Mouse (Mus musculus): ENCODE results near the gene Crls1. TPM values are rescaled to one million over a fixed set of nuclear protein-coding genes. Genes with fewer than 3 reads are reported as not detected.

The Crls1 gene
- polyA plus RNA-seq, 1 experiment, result 46.4 TPM

DNA sequence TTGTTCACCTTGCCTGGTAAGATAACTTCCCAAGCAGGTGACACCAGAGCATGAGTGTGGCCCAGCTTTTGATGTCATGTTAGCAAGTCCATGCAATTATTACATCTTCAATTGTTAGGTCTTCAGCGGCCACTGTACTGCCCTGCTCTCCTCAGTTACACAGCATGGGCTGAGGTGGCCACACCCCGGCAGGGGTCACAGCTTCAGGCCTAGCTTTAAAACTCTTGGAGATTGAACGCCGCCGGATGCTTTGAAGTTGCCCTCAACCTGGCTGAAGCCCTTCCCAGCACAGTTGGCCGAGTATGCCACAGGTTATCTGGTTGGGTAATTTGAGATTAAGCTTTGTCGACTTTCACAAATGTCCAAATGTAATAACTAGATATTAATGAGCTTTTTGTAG lies 1.1 kb downstream of the Crls1 start:
- Histone ChIP-seq H3K36me3 (ENCODE audit: control insufficient read depth, insufficient read depth) (peaks cover 20% of the 10 kb centered on the region), H3K79me2 (ENCODE audit: control insufficient read depth, insufficient read depth) (peaks cover 48% of the 10 kb centered on the region), H3K4me3 (peak overlapping the region; percentile 89), H3K4me2 (ENCODE audit: low read depth) (peak overlapping the region; percentile 88), H3K27me3 (ENCODE audit: control insufficient read depth, insufficient read depth, insufficient read length) (no peaks in the 10 kb centered on the region), H3ac (ENCODE audit: control insufficient read depth, insufficient read length) (peak overlapping the region; percentile 79)
- TF ChIP-seq REST (IDR thresholded peaks at IDR 0.05; ENCODE audit: insufficient read depth, insufficient read length) (no peak), CEBPB (IDR thresholded peaks at IDR 0.05; ENCODE audit: insufficient read depth, poor library complexity, severe bottlenecking) (no peak)

DNA sequence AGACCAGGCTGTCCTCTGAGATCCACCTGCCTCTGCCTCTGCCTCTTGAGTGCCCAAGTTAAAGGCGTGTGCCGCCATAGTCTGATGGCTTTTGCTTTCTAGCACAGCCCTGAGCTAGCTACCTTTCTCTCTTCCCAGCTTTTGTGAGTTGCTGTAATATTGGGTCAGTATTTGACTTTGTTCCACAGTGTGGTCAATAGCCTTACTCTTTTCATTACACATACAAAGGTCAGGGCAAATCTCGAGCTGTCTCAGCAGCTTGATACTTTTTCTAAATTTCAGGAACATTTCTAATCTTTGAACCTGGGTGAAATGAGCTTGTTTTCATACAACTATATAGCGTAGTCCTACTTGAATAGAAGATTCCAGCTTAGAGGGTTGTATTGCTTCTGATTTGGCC lies 1.9 kb downstream of the Crls1 start:
- Histone ChIP-seq H3K4me2 (ENCODE audit: low read depth) (peak overlapping the region; percentile 88), H3K36me3 (ENCODE audit: control insufficient read depth, insufficient read depth) (peaks cover 23% of the 10 kb centered on the region), H3ac (ENCODE audit: control insufficient read depth, insufficient read length) (no peak overlapping the region), H3K4me3 (peak overlapping the region; percentile 89), H3K79me2 (ENCODE audit: control insufficient read depth, insufficient read depth) (peaks cover 50% of the 10 kb centered on the region), H3K27me3 (ENCODE audit: control insufficient read depth, insufficient read depth, insufficient read length) (no peaks in the 10 kb centered on the region)
- TF ChIP-seq CEBPB (IDR thresholded peaks at IDR 0.05; ENCODE audit: insufficient read depth, poor library complexity, severe bottlenecking) (no peak), MAX (IDR thresholded peaks at IDR 0.05; ENCODE audit: low read depth) (no peak), POLR2AphosphoS2 (IDR thresholded peaks at IDR 0.05; ENCODE audit: insufficient read length, low read depth) (no peak), REST (IDR thresholded peaks at IDR 0.05; ENCODE audit: insufficient read depth, insufficient read length) (no peak)

DNA sequence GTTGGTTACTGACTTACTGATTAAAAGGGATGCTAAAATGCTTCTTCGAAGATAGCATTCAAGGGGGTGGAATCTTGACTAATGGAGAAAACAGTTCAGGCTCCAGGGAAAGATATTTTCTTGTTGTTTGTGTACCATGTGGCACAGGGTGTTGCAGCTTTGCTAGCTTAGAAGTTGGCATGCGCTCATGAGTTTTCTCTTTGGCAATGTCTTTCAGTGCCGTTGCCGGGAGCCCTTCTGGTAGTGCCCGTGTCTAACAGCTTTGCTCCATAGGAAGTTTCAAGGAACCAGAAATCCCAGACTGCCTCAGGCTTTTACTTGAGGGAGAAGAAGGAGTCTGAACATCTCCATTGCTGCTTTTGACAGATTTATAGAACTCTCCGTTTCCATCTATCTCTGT lies 2.7 kb downstream of the Crls1 start:
- Histone ChIP-seq H3K79me2 (ENCODE audit: control insufficient read depth, insufficient read depth) (peaks cover 57% of the 10 kb centered on the region), H3K36me3 (ENCODE audit: control insufficient read depth, insufficient read depth) (peaks cover 23% of the 10 kb centered on the region), H3ac (ENCODE audit: control insufficient read depth, insufficient read length) (no peak overlapping the region), H3K4me3 (peak overlapping the region; percentile 89), H3K27me3 (ENCODE audit: control insufficient read depth, insufficient read depth, insufficient read length) (no peaks in the 10 kb centered on the region), H3K4me2 (ENCODE audit: low read depth) (no peak overlapping the region)
- no peak for TF ChIP-seq TCF3 (IDR thresholded peaks at IDR 0.05; ENCODE audit: insufficient read length, low read depth)
- no peak for TF ChIP-seq REST (IDR thresholded peaks at IDR 0.05; ENCODE audit: insufficient read depth, insufficient read length)
- no peak for TF ChIP-seq E2F4 (IDR thresholded peaks at IDR 0.05; ENCODE audit: insufficient read depth)
- TF ChIP-seq SRF (IDR thresholded peaks at IDR 0.05; ENCODE audit: control insufficient read depth, insufficient read length, low read depth), result no peak
- no peak for TF ChIP-seq USF1 (IDR thresholded peaks at IDR 0.05; ENCODE audit: low read depth)
- TF ChIP-seq MYOD1 (IDR thresholded peaks at IDR 0.05; ENCODE audit: control insufficient read depth in 1 of 3, insufficient read length in 2 of 3, low read depth in 2 of 3), result no peak
- TF ChIP-seq TCF12 (IDR thresholded peaks at IDR 0.05; ENCODE audit: insufficient read depth, poor library complexity, severe bottlenecking), result no peak

DNA sequence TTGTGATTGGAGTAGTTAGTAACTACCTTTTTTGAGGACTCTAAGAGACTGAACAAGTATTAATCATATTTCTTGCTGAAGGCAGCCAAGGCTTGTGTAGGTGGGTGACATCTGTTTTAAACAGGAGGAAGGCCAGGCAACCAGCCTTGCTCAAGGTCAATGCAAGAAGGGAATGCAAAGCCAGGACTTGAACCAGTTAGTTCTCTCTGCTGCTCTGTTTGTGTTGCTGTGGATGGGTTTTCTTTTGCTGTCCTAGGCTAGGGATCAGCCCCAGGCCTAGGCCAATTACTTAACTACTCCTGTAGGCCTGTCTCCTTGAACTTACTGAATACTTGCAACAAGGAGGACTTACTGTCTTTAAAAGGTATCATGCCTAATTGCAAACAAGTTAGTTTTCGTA lies 6.6 kb downstream of the Crls1 start:
- Histone ChIP-seq H3K27me3 (ENCODE audit: control insufficient read depth, insufficient read depth, insufficient read length) (no peaks in the 10 kb centered on the region), H3K79me2 (ENCODE audit: control insufficient read depth, insufficient read depth) (peaks cover 84% of the 10 kb centered on the region), H3K36me3 (ENCODE audit: control insufficient read depth, insufficient read depth) (peaks cover 36% of the 10 kb centered on the region), H3ac (ENCODE audit: control insufficient read depth, insufficient read length) (no peak overlapping the region), H3K4me3 (no peak overlapping the region), H3K4me2 (ENCODE audit: low read depth) (no peak overlapping the region)
- TF ChIP-seq SRF (IDR thresholded peaks at IDR 0.05; ENCODE audit: control insufficient read depth, insufficient read length, low read depth) (no peak), POLR2AphosphoS2 (IDR thresholded peaks at IDR 0.05; ENCODE audit: insufficient read length, low read depth) (no peak), TCF3 (IDR thresholded peaks at IDR 0.05; ENCODE audit: insufficient read length, low read depth) (no peak), MYOG (IDR thresholded peaks at IDR 0.05; ENCODE audit: control insufficient read depth in 1 of 3, insufficient read depth in 1 of 3, insufficient read length in 2 of 3, low read depth in 2 of 3) (no peak), E2F4 (IDR thresholded peaks at IDR 0.05; ENCODE audit: insufficient read depth) (no peak), TCF12 (IDR thresholded peaks at IDR 0.05; ENCODE audit: insufficient read depth, poor library complexity, severe bottlenecking) (no peak), MYOD1 (IDR thresholded peaks at IDR 0.05; ENCODE audit: control insufficient read depth in 1 of 3, insufficient read length in 2 of 3, low read depth in 2 of 3) (no peak)

DNA sequence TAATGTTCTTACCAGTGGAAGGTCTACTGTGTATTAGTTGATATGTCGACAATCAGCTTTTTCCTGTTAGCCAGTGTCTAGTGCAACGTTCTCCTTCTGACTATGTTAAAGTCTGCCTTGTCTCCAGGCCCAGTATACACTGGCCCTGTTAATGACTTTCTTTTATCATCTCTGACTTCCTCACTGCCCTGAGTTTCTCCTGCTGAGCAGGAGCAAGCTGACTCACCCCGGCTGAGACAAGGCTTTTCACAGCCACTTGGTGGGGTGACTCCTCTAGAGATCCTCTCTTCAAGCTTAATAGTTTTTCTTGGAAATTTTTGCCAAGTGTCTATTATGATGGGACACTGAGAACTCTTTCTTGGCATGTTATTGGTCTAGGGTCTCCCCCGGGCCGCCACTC lies 9.9 kb downstream of the Crls1 start:
- peaks cover 78% of the 10 kb centered on the region for H3K79me2 ChIP-seq (ENCODE audit: control insufficient read depth, insufficient read depth)
- peaks cover 16% of the 10 kb centered on the region for H3K36me3 ChIP-seq (ENCODE audit: control insufficient read depth, insufficient read depth)
- TF ChIP-seq POLR2A (IDR thresholded peaks at IDR 0.05; ENCODE audit: insufficient read length, low read depth), result no peak
- no peak for TF ChIP-seq TCF12 (IDR thresholded peaks at IDR 0.05; ENCODE audit: insufficient read depth, poor library complexity, severe bottlenecking)
- no peak for TF ChIP-seq MYOD1 (IDR thresholded peaks at IDR 0.05; ENCODE audit: control insufficient read depth in 1 of 3, insufficient read length in 2 of 3, low read depth in 2 of 3)
- no peak for TF ChIP-seq TCF3 (IDR thresholded peaks at IDR 0.05; ENCODE audit: insufficient read length, low read depth)
- no peak for TF ChIP-seq SRF (IDR thresholded peaks at IDR 0.05; ENCODE audit: control insufficient read depth, insufficient read length, low read depth)
- TF ChIP-seq CEBPB (IDR thresholded peaks at IDR 0.05; ENCODE audit: insufficient read depth, poor library complexity, severe bottlenecking), result no peak
- no peak for TF ChIP-seq REST (IDR thresholded peaks at IDR 0.05; ENCODE audit: insufficient read depth, insufficient read length)
- no peak for TF ChIP-seq MAX (IDR thresholded peaks at IDR 0.05; ENCODE audit: low read depth)
- no peak for TF ChIP-seq USF1 (IDR thresholded peaks at IDR 0.05; ENCODE audit: low read depth)
- no peak for TF ChIP-seq E2F4 (IDR thresholded peaks at IDR 0.05; ENCODE audit: insufficient read depth)
- no peak for TF ChIP-seq MYOG (IDR thresholded peaks at IDR 0.05; ENCODE audit: control insufficient read depth in 1 of 3, insufficient read depth in 1 of 3, insufficient read length in 2 of 3, low read depth in 2 of 3)
- TF ChIP-seq POLR2AphosphoS2 (IDR thresholded peaks at IDR 0.05; ENCODE audit: insufficient read length, low read depth), result no peak

More for the DNA sequence above, 9.9 kb downstream of the Crls1 start:
- no peak overlapping the region for H3K4me2 ChIP-seq (ENCODE audit: low read depth)
- H3K4me3 ChIP-seq, result no peak overlapping the region
- H3K27me3 ChIP-seq (ENCODE audit: control insufficient read depth, insufficient read depth, insufficient read length), result no peaks in the 10 kb centered on the region
- no peak overlapping the region for H3ac ChIP-seq (ENCODE audit: control insufficient read depth, insufficient read length)
